Mouse (Mus musculus) liver, embryonic 14.5 days (tissue): ENCODE data around the gene Tas1r2.

Experiments used
- CTCF ChIP-seq: IDR thresholded peaks from 2 replicates; pipeline ENCODE4 v1.5.1; 2016; ENCODE audit warnings: antibody characterized with exemption, low read depth, control low read depth
- EP300 ChIP-seq: IDR thresholded peaks from 2 replicates; pipeline ENCODE4 v1.6.1; 2016; ENCODE audit warnings: antibody characterized with exemption, low read depth

DNA sequence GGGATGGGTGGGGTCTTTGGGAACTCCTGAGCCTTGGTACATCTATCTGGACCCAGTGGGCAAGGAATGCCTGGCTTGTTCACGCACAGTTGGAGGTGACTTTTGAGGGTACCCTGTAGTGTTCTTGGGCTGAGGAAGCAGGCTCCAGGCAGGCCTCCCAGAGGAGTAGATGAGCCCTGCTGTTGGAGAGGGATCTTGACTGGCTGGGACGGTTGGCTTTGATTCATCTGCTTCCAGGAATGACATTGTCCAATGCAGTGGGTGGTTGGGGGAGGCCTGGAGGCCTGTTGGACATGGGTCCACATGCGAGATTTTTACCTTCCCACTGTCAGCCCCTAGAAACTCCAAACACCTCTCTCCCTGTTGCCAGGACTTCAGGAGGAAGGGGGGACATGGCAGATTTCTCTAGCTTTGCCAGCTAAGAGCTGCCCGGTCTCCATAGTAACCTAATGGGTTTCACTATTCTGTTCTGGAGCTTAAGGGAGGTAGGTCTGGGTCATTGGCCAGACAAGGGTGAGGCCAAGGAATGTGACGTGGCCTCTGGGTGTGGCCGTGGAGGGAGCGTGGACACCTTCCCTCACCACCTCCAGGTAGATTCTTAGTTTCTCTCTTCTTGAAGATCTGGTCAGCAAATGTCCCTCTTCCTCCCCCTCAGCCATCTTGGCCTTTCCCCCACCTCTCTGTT is 21.6 kb upstream of the Tas1r2 start:
- TF ChIP-seq CTCF (no peak), EP300 (no peak)
